In genomic region chr7:109959716-109960612, GRCm38 (mm10) we compare ENCODE assay signal across 7 mouse cellular contexts. TPM values are rescaled to one million over a fixed set of nuclear protein-coding genes. Genes with fewer than 3 reads are reported as not detected.
DNase-seq lines count a peak whose midpoint lies in the region; ATAC-seq and TF ChIP-seq lines count a peak whose summit lies in the region.

TSS of gene Dennd5a (minus strand) at chr7:109960470.

- no peaks in the 10 kb centered on the region for H3K9me3 ChIP-seq in intestine, postnatal 0 days (ENCODE audit: control insufficient read depth)
- no peaks in the 10 kb centered on the region for H3K9me3 ChIP-seq in limb, embryonic 11.5 days (ENCODE audit: control insufficient read depth, low read length)
- no peaks in the 10 kb centered on the region for H3K9me3 ChIP-seq in midbrain, embryonic 13.5 days

- no peak for TF ChIP-seq CTCF in intestine, postnatal 0 days (IDR thresholded peaks at IDR 0.05; ENCODE audit: low read depth)

- H3K9ac ChIP-seq in intestine, postnatal 0 days (ENCODE audit: low read depth, low read length) = peak within 1 kb of the TSS; percentile 90
- H3K9ac ChIP-seq in limb, embryonic 11.5 days (ENCODE audit: low read length) = peak within 1 kb of the TSS; percentile 95
- peak within 1 kb of the TSS; percentile 94 for H3K9ac ChIP-seq in midbrain, embryonic 13.5 days (replicated peaks)

- H3K36me3 ChIP-seq in intestine, postnatal 0 days (ENCODE audit: control insufficient read depth, insufficient read depth) = no peaks in the 10 kb centered on the region
- H3K36me3 ChIP-seq in limb, embryonic 11.5 days (ENCODE audit: control insufficient read depth, insufficient read depth, low read length) = no peaks in the 10 kb centered on the region
- no peaks in the 10 kb centered on the region for H3K36me3 ChIP-seq in midbrain, embryonic 13.5 days

- peak; percentile 90 for DNase-seq in adrenal gland, postnatal 10 days
- peak; percentile 87 for DNase-seq in embryo, embryonic 9.5 days (ENCODE audit: extremely low spot score)
- peak; percentile 87 for DNase-seq in limb, embryonic 11.5 days (ENCODE audit: low spot score)
- peak; percentile 43 for DNase-seq in spleen, adult 12 weeks (ENCODE audit: low spot score)

- under 1% methylated on average over 97 of the region's 107 CpGs for WGBS in intestine, postnatal 0 days
- WGBS in limb, embryonic 11.5 days = under 1% methylated on average over 67 of the region's 107 CpGs
- WGBS in midbrain, embryonic 13.5 days = under 1% methylated on average over 89 of the region's 107 CpGs

- H3K27me3 ChIP-seq in intestine, postnatal 0 days (replicated peaks; ENCODE audit: control insufficient read depth, insufficient read depth, low read length) = no peaks in the 10 kb centered on the region
- H3K27me3 ChIP-seq in limb, embryonic 11.5 days (ENCODE audit: control insufficient read depth, insufficient read depth, low read length) = no peaks in the 10 kb centered on the region
- no peaks in the 10 kb centered on the region for H3K27me3 ChIP-seq in midbrain, embryonic 13.5 days

- peak; percentile 83 for ATAC-seq in granulocyte monocyte progenitor cell, adult 5-6 weeks (replicated peaks; ENCODE audit: poor library complexity, severe bottlenecking)
- ATAC-seq in intestine, postnatal 0 days = peak; percentile 69
- ATAC-seq in limb, embryonic 11.5 days (ENCODE audit: insufficient number of reproducible peaks, low FRiP score, low TSS enrichment, low read depth) = peak; percentile 92
- peak; percentile 97 for ATAC-seq in midbrain, embryonic 13.5 days

- H3K4me1 ChIP-seq in intestine, postnatal 0 days (replicated peaks; ENCODE audit: control insufficient read depth, insufficient read depth, low read length) = no peaks in the 10 kb centered on the region
- H3K4me1 ChIP-seq in limb, embryonic 11.5 days (ENCODE audit: control insufficient read depth, insufficient read depth, low read length) = 0 out of 2 replicates have a peak, but pooled peaks cover 3% of the 10 kb centered on the region
- H3K4me1 ChIP-seq in midbrain, embryonic 13.5 days (replicated peaks) = peaks cover 46% of the 10 kb centered on the region

- peak within 1 kb of the TSS; percentile 76 for H3K4me3 ChIP-seq in intestine, postnatal 0 days (ENCODE audit: low read depth, low read length)
- H3K4me3 ChIP-seq in limb, embryonic 11.5 days (ENCODE audit: low read depth, low read length) = peak within 1 kb of the TSS; percentile 86
- H3K4me3 ChIP-seq in midbrain, embryonic 13.5 days (replicated peaks) = peak within 1 kb of the TSS; percentile 85

- H3K4me2 ChIP-seq in intestine, postnatal 0 days (replicated peaks; ENCODE audit: low read depth) = peak within 1 kb of the TSS; percentile 88
- peak within 1 kb of the TSS; percentile 77 for H3K4me2 ChIP-seq in limb, embryonic 11.5 days (ENCODE audit: low read depth, severe bottlenecking)
- H3K4me2 ChIP-seq in midbrain, embryonic 13.5 days (replicated peaks) = peak within 1 kb of the TSS; percentile 71

- H3K27ac ChIP-seq in intestine, postnatal 0 days (ENCODE audit: low read depth, low read length) = peak within 1 kb of the TSS; percentile 80
- H3K27ac ChIP-seq in limb, embryonic 11.5 days (replicated peaks; ENCODE audit: low read depth, low read length) = peak within 1 kb of the TSS; percentile 88
- peak within 1 kb of the TSS; percentile 95 for H3K27ac ChIP-seq in midbrain, embryonic 13.5 days

RNA-seq across cellular contexts. Expression of gene Dennd5a, which starts in this region (rescaled TPM):
- 100 to 1,000 TPM; 131 to 144 TPM for total RNA-seq in adrenal gland, postnatal 10 days (2021)
- total RNA-seq in granulocyte monocyte progenitor cell, adult 5-6 weeks (2014; fragmentation: Nextera tagmentation) = 79.8 and 85.7 TPM in 2 replicates
- total RNA-seq in granulocyte monocyte progenitor cell, adult 5-6 weeks (2017) = 52.4 and 56.1 TPM in 2 replicates
- polyA plus RNA-seq in intestine, postnatal 0 days (2015; fragmentation: Nextera tagmentation; extraction: Ambion mirVana) = 15.3 and 16.6 TPM in 2 replicates
- 47.2 and 51.7 TPM in 2 replicates for polyA plus RNA-seq in limb, embryonic 11.5 days (2014; fragmentation: Nextera tagmentation; extraction: Ambion mirVana)
- polyA plus RNA-seq in midbrain, embryonic 13.5 days (2015; fragmentation: Nextera tagmentation; extraction: Ambion mirVana) = 44.4 and 44.8 TPM in 2 replicates

Comparison
In these comparisons a context has a peak if more than half of its experiments do, and no peak if none do; other contexts are left out.
1. Peak in every context shown above with its lines: DNase-seq, ATAC-seq, H3K4me3 ChIP-seq and H3K27ac ChIP-seq.